Mouse (Mus musculus) adrenal gland, adult 8-10 months (tissue): ENCODE data around the gene Hmcn2. TPM values are rescaled to one million over a fixed set of nuclear protein-coding genes. Genes with fewer than 3 reads are reported as not detected.
A peak's percentile ranks its signal among the peaks of the same experiment; 100 is the strongest.

Experiments
- DNase-seq: peaks from one replicate; pipeline ENCODE4 v3.0.0; 2022
- total RNA-seq, 4 experiments: library from RNA; stranded (reverse); gene quantifications; 2 replicates each; pipeline ENCODE4 v1.2.4; 2022

Gene Hmcn2
- total RNA-seq, 4 experiments from 2014 or later = 0.84 to 2.5 (median 1.4) TPM

- no peak for DNase-seq
Observed at GRCm38 (mm10) chr2:31305684-31306083, 8.5 kb upstream of the Hmcn2 start.

GRCm38 (mm10) chr2:31308257-31308656 lies 6.0 kb upstream of the Hmcn2 start:
- no peak for DNase-seq

GRCm38 (mm10) chr2:31309549-31309948 lies 4.7 kb upstream of the Hmcn2 start:
- DNase-seq = no peak

GRCm38 (mm10) chr2:31318162-31318561 lies 3.9 kb downstream of the Hmcn2 start:
- peak; percentile 27 for DNase-seq

GRCm38 (mm10) chr2:31319200-31319599 lies 5.0 kb downstream of the Hmcn2 start:
- DNase-seq = no peak

GRCm38 (mm10) chr2:31327186-31327585 lies 13.0 kb downstream of the Hmcn2 start:
- no peak for DNase-seq

GRCm38 (mm10) chr2:31337706-31338330 lies 23.6 kb downstream of the Hmcn2 start:
- no peak for DNase-seq

- no peak for DNase-seq
Observed at GRCm38 (mm10) chr2:31339826-31340225, 25.6 kb downstream of the Hmcn2 start.

GRCm38 (mm10) chr2:31341726-31342535 lies 27.7 kb downstream of the Hmcn2 start:
- no peak for DNase-seq

- peak; percentile 15 for DNase-seq
Observed at GRCm38 (mm10) chr2:31346096-31346495, 31.9 kb downstream of the Hmcn2 start.

- no peak for DNase-seq
Observed at GRCm38 (mm10) chr2:31348373-31348772, 34.2 kb downstream of the Hmcn2 start.

GRCm38 (mm10) chr2:31348850-31349249 lies 34.6 kb downstream of the Hmcn2 start:
- DNase-seq = no peak

GRCm38 (mm10) chr2:31356771-31357170 lies 42.6 kb downstream of the Hmcn2 start:
- peak; percentile 45 for DNase-seq

- no peak for DNase-seq
Observed at GRCm38 (mm10) chr2:31359316-31359715, 45.1 kb downstream of the Hmcn2 start.

GRCm38 (mm10) chr2:31367186-31367585 lies 53.0 kb downstream of the Hmcn2 start:
- DNase-seq = no peak

GRCm38 (mm10) chr2:31371396-31371795 lies 57.2 kb downstream of the Hmcn2 start:
- no peak for DNase-seq

- no peak for DNase-seq
Observed at GRCm38 (mm10) chr2:31372186-31372585, 58.0 kb downstream of the Hmcn2 start.

- DNase-seq = no peak
Observed at GRCm38 (mm10) chr2:31374415-31374814, 60.2 kb downstream of the Hmcn2 start.

GRCm38 (mm10) chr2:31376057-31376456 lies 61.8 kb downstream of the Hmcn2 start:
- no peak for DNase-seq

- DNase-seq = no peak
Observed at GRCm38 (mm10) chr2:31377481-31377880, 63.3 kb downstream of the Hmcn2 start.

GRCm38 (mm10) chr2:31381292-31381846 lies 67.2 kb downstream of the Hmcn2 start:
- no peak for DNase-seq

- DNase-seq = peak; percentile 26
Observed at GRCm38 (mm10) chr2:31382952-31383351, 68.7 kb downstream of the Hmcn2 start.

GRCm38 (mm10) chr2:31416968-31417367 lies 102.8 kb downstream of the Hmcn2 start:
- DNase-seq = no peak

GRCm38 (mm10) chr2:31418021-31418420 lies 103.8 kb downstream of the Hmcn2 start:
- DNase-seq = peak; percentile 73
